Comparison of ENCODE assay signal across 28 mouse cellular contexts in the genomic region with DNA sequence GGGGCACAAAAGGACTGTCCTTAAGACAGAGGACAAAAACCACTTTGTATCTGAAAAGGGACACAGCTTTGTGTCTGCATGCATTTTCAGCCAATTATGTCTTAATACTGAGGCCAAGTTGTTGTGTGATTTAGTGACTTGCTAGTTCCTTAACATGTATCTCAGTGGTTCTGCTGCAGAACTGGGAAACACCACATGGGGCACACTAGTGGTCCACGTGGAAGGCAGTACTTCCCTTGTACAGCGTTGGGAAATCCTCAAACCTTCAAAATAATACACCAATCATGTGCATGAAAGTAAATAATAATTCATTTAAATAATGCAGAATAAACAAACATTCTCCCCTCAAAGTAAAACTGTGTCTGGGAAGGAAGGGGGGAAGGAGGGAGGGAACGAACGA. TPM values are rescaled to one million over a fixed set of nuclear protein-coding genes. Genes with fewer than 3 reads are reported as not detected.
DNase-seq lines count a peak whose midpoint lies in the region; ATAC-seq and TF ChIP-seq lines count a peak whose summit lies in the region.
"Had no signal": no experiment of that assay in that cellular context is flagged by ENCODE, and none has a peak within 500 bp of the region (broad histone marks: within the 10 kb centered on the region; RNA-seq: fewer than 3 reads in every experiment).

No protein-coding gene starts in this region.

- no peak for ATAC-seq in forebrain, embryonic 11.5 days (replicated peaks; ENCODE audit: low FRiP score)
- ATAC-seq in forebrain, embryonic 12.5 days (ENCODE audit: low FRiP score) = no peak
- peak; percentile 66; the same call in 1 of the 2 replicates for ATAC-seq in megakaryocyte-erythroid progenitor cell, adult 5-6 weeks (replicated peaks; ENCODE audit: low FRiP score, low TSS enrichment, poor library complexity, severe bottlenecking)
- ATAC-seq: activated CD4-positive, CD25-positive, alpha-beta regulatory T cell, adult 4 months; inflammation-experienced regulatory T-cells, adult 6 months; Patski had no signal

- H3K4me2 ChIP-seq in forebrain, embryonic 11.5 days (ENCODE audit: low read depth, low read length, severe bottlenecking) = no peak overlapping the region
- no peak overlapping the region for H3K4me2 ChIP-seq in forebrain, embryonic 12.5 days
- H3K4me2 ChIP-seq: embryonic facial prominence, embryonic 15.5 days; heart, embryonic 13.5 days; neural tube, embryonic 12.5 days; stomach, embryonic 15.5 days had no signal

- no peaks in the 10 kb centered on the region for H3K9me3 ChIP-seq in forebrain, embryonic 11.5 days (ENCODE audit: control insufficient read depth, low read length)
- H3K9me3 ChIP-seq in forebrain, embryonic 12.5 days = no peaks in the 10 kb centered on the region
- H3K9me3 ChIP-seq: embryonic facial prominence, embryonic 15.5 days; forebrain, embryonic 10.5 days; heart, embryonic 13.5 days; hindbrain, embryonic 10.5 days; megakaryocyte, embryonic 14.5 days; neural tube, embryonic 12.5 days; stomach, embryonic 15.5 days had no signal

- H3K9ac ChIP-seq in forebrain, embryonic 11.5 days (ENCODE audit: low read length) = no peak overlapping the region
- no peak overlapping the region for H3K9ac ChIP-seq in forebrain, embryonic 12.5 days
- H3K9ac ChIP-seq: embryonic facial prominence, embryonic 15.5 days; heart, embryonic 13.5 days; neural tube, embryonic 12.5 days; stomach, embryonic 15.5 days had no signal

- H3K27ac ChIP-seq in forebrain, embryonic 11.5 days (ENCODE audit: low read depth, low read length) = no peak overlapping the region
- H3K27ac ChIP-seq in forebrain, embryonic 12.5 days = no peak overlapping the region
- peak overlapping the region; percentile 43; the same call in 1 of the 2 replicates for H3K27ac ChIP-seq in layer of hippocampus, adult 2 months
- H3K27ac ChIP-seq: embryonic facial prominence, embryonic 15.5 days; forebrain, embryonic 10.5 days; heart, embryonic 13.5 days; hindbrain, embryonic 10.5 days; neural tube, embryonic 12.5 days; stomach, embryonic 15.5 days had no signal

- no peaks in the 10 kb centered on the region; the same call in 1 of the 2 replicates for H3K36me3 ChIP-seq in forebrain, embryonic 11.5 days (ENCODE audit: control insufficient read depth, insufficient read depth, low read length)
- peaks cover 87% of the 10 kb centered on the region for H3K36me3 ChIP-seq in forebrain, embryonic 12.5 days (replicated peaks)
- H3K36me3 ChIP-seq: embryonic facial prominence, embryonic 15.5 days; stomach, embryonic 15.5 days had no signal

- intact Hi-C loops in heart, postnatal 36 days (cut with DNase I) = no loop called here

- peak; percentile 27 for DNase-seq in forebrain, embryonic 11.5 days (ENCODE audit: low spot score)
- DNase-seq in layer of hippocampus, adult 2 months (ENCODE audit: low spot score in 2 of 2) = no peak
- no peak for DNase-seq in layer of hippocampus, postnatal 10 days (ENCODE audit: low spot score in 2 of 2)
- DNase-seq in ES-CJ7 (ENCODE audit: low read depth, low spot score) = peak; percentile 11
- DNase-seq in heart, postnatal 36 days = no peak
- no peak for DNase-seq in layer of hippocampus, postnatal 14 days (ENCODE audit: low spot score in 2 of 2)
- DNase-seq: adrenal gland, postnatal 25 days; cerebellum, adult 9-10 months; embryo, embryonic 11 days; gastrocnemius, postnatal 36 days; kidney, postnatal 14 days; layer of hippocampus, adult 9-11 months; lung, adult 2 months had no signal

- no peaks in the 10 kb centered on the region for H3K27me3 ChIP-seq in forebrain, embryonic 11.5 days (ENCODE audit: control insufficient read depth, insufficient read depth, low read length)
- no peaks in the 10 kb centered on the region for H3K27me3 ChIP-seq in forebrain, embryonic 12.5 days
- H3K27me3 ChIP-seq: embryonic facial prominence, embryonic 15.5 days; heart, embryonic 13.5 days; neural tube, embryonic 12.5 days; stomach, embryonic 15.5 days had no signal

- no peaks in the 10 kb centered on the region for H3K4me1 ChIP-seq in forebrain, embryonic 11.5 days (replicated peaks; ENCODE audit: control insufficient read depth, insufficient read depth, low read length)
- no peaks in the 10 kb centered on the region for H3K4me1 ChIP-seq in forebrain, embryonic 12.5 days
- H3K4me1 ChIP-seq: embryonic facial prominence, embryonic 15.5 days; forebrain, embryonic 10.5 days; hindbrain, embryonic 10.5 days; neural tube, embryonic 12.5 days; stomach, embryonic 15.5 days had no signal

- 85% methylated on average over 4 of the region's 4 CpGs for WGBS in forebrain, embryonic 11.5 days
- 80% methylated on average over 4 of the region's 4 CpGs for WGBS in forebrain, embryonic 12.5 days

- H3K4me3 ChIP-seq in forebrain, embryonic 11.5 days (ENCODE audit: low read depth, low read length) = no peak overlapping the region
- H3K4me3 ChIP-seq in forebrain, embryonic 12.5 days (replicated peaks) = no peak overlapping the region
- H3K4me3 ChIP-seq in layer of hippocampus, adult 2 months = no peak overlapping the region
- H3K4me3 ChIP-seq: embryonic facial prominence, embryonic 15.5 days; forebrain, embryonic 10.5 days; heart, embryonic 13.5 days; hindbrain, embryonic 10.5 days; megakaryocyte, embryonic 14.5 days; neural tube, embryonic 12.5 days; stomach, embryonic 15.5 days had no signal

- TF ChIP-seq CTCF in layer of hippocampus, adult 2 months (conservative IDR thresholded peaks at IDR 0.05) = peak; percentile 66

RNA-seq across cellular contexts. Expression of a gene that starts 11.0 kb away (rescaled TPM):
- polyA plus RNA-seq in forebrain, embryonic 11.5 days (2014; fragmentation: Nextera tagmentation; extraction: Ambion mirVana) = 96.1 and 109 TPM in 2 replicates
- polyA plus RNA-seq in forebrain, embryonic 12.5 days (2016; fragmentation: Nextera tagmentation; extraction: Ambion mirVana) = 77.4 and 77.5 TPM in 2 replicates
- total RNA-seq in layer of hippocampus, adult 2 months (2021) = 10 to 100 TPM; 27.3 to 31.3 TPM
- total RNA-seq in layer of hippocampus, postnatal 10 days (2021) = 10 to 100 TPM; 33.0 to 35.5 TPM
- total RNA-seq in megakaryocyte-erythroid progenitor cell, adult 5-6 weeks (2014; fragmentation: Nextera tagmentation) = 39.5 and 57.8 TPM in 2 replicates
- 46.4 and 55.0 TPM in 2 replicates for total RNA-seq in megakaryocyte-erythroid progenitor cell, adult 5-6 weeks (2017)
- total RNA-seq in heart, postnatal 36 days (2021) = 10 to 100 TPM; 69.5 to 71.8 TPM
- total RNA-seq in layer of hippocampus, postnatal 14 days (2021) = 10 to 100 TPM; 38.7 to 40.6 TPM

RNA-seq across cellular contexts. Expression of a gene that starts 20.6 kb away (rescaled TPM):
- 0.39 TPM in 1 of 2 replicates, not detected in the other for polyA plus RNA-seq in forebrain, embryonic 11.5 days (2014; fragmentation: Nextera tagmentation; extraction: Ambion mirVana)
- polyA plus RNA-seq in forebrain, embryonic 12.5 days (2016; fragmentation: Nextera tagmentation; extraction: Ambion mirVana) = 0.54 TPM in 1 of 2 replicates, not detected in the other
- total RNA-seq in layer of hippocampus, adult 2 months (2021) = not detected
- not detected for total RNA-seq in layer of hippocampus, postnatal 10 days (2021)
- total RNA-seq in megakaryocyte-erythroid progenitor cell, adult 5-6 weeks (2014; fragmentation: Nextera tagmentation) = not detected in 2 replicates
- total RNA-seq in megakaryocyte-erythroid progenitor cell, adult 5-6 weeks (2017) = not detected in 2 replicates
- not detected for total RNA-seq in heart, postnatal 36 days (2021)
- not detected for total RNA-seq in layer of hippocampus, postnatal 14 days (2021)
- total RNA-seq: adrenal gland, postnatal 25 days; gastrocnemius, postnatal 36 days; left cerebral cortex, postnatal 14 days; liver, adult 2 months had no signal
- polyA plus RNA-seq: activated CD4-positive, CD25-positive, alpha-beta regulatory T cell, adult 4 months; embryonic facial prominence, embryonic 15.5 days; forebrain, embryonic 10.5 days; heart, embryonic 13.5 days; hindbrain, embryonic 10.5 days; inflammation-experienced regulatory T-cells, adult 6 months; liver, adult 2 months; lung, adult 2 months; neural tube, embryonic 12.5 days; Patski; spleen, adult 2 months; stomach, embryonic 15.5 days had no signal

RNA-seq across cellular contexts. Expression of a gene that starts 24.3 kb away (rescaled TPM):
- 5.5 and 6.7 TPM in 2 replicates for polyA plus RNA-seq in forebrain, embryonic 11.5 days (2014; fragmentation: Nextera tagmentation; extraction: Ambion mirVana)
- polyA plus RNA-seq in forebrain, embryonic 12.5 days (2016; fragmentation: Nextera tagmentation; extraction: Ambion mirVana) = 4.8 and 5.8 TPM in 2 replicates
- total RNA-seq in layer of hippocampus, adult 2 months (2021) = 10 to 100 TPM; 31.6 to 35.6 TPM
- total RNA-seq in layer of hippocampus, postnatal 10 days (2021) = 10 to 100 TPM; 13.2 to 15.2 TPM
- 8.4 and 8.9 TPM in 2 replicates for total RNA-seq in megakaryocyte-erythroid progenitor cell, adult 5-6 weeks (2014; fragmentation: Nextera tagmentation)
- total RNA-seq in megakaryocyte-erythroid progenitor cell, adult 5-6 weeks (2017) = 4.4 and 6.1 TPM in 2 replicates
- 10 to 100 TPM; 10.9 to 20.8 TPM for total RNA-seq in heart, postnatal 36 days (2021)
- 10 to 100 TPM; 18.7 to 18.9 TPM for total RNA-seq in layer of hippocampus, postnatal 14 days (2021)

Comparison
In these comparisons a context has a peak if more than half of its experiments do, and no peak if none do; other contexts are left out.
1. DNase-seq: peak in forebrain, embryonic 11.5 days (single experiment) and ES-CJ7 (single experiment); none in layer of hippocampus, adult 2 months (0 of 2), layer of hippocampus, postnatal 10 days (0 of 2), heart, postnatal 36 days (0 of 2) and layer of hippocampus, postnatal 14 days (0 of 2).